ENCODE assay signal across 12 mouse cellular contexts in the genomic region with DNA sequence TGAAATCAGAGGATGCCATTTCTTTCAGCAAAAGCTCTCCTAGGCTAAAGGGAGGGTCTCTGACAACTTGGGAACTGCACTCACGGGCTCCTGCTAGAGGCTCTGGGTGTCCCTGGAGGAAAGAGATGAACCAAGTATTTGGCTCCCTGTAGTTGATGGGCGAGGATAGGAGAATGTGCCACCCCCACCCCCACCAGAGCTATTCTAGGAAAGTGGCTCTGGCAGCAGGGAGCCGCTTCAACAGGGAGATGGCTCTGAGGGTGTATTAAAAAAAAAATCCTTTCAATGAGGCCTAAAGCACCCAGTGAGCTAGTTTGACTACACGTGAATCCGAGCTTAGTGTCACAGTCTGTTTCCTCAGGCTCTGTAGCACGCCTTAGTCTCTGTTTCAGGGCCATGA. TPM values are rescaled to one million over a fixed set of nuclear protein-coding genes. Genes with fewer than 3 reads are reported as not detected.
DNase-seq lines count a peak whose midpoint lies in the region.
"Had no signal": no experiment of that assay in that cellular context is flagged by ENCODE, and none has a peak within 500 bp of the region (broad histone marks: within the 10 kb centered on the region; RNA-seq: fewer than 3 reads in every experiment).

No protein-coding gene starts in this region.

- DNase-seq in layer of hippocampus, adult 11-12 months (ENCODE audit: low spot score) = peak; percentile 18
- DNase-seq in layer of hippocampus, adult 9-10 months (ENCODE audit: low spot score) = no peak
- DNase-seq in brain, adult 2 months (ENCODE audit: low read depth, low spot score) = peak; percentile 89
- DNase-seq in layer of hippocampus, adult 9-11 months = peak; percentile 63
- peak; percentile 49 to 50 for DNase-seq in right cerebral cortex, adult 2 months (ENCODE audit: low spot score in 2 of 2)
- no peak for DNase-seq in gastrocnemius, postnatal 14 days
- no peak for DNase-seq in gastrocnemius, postnatal 4 days (ENCODE audit: low spot score in 2 of 2)
- DNase-seq in thymus, postnatal 0 days (ENCODE audit: low spot score) = no peak
- DNase-seq: adrenal gland, postnatal 25 days; cerebellum, postnatal 36 days; kidney, adult 11 months; kidney, postnatal 36 days had no signal

- intact Hi-C loops in gastrocnemius, postnatal 14 days (cut with DNase I; ENCODE audit: low total_unique reads) = no loop called here

RNA-seq across cellular contexts. Expression of a gene that starts 29.1 kb away (rescaled TPM):
- 10 to 100 TPM; 46.4 to 48.9 TPM for total RNA-seq in gastrocnemius, postnatal 14 days (2021)
- 10 to 100 TPM; 76.9 to 89.0 TPM for total RNA-seq in gastrocnemius, postnatal 4 days (2021)
- 43.0 and 50.3 TPM in 2 replicates for polyA plus RNA-seq in thymus, postnatal 0 days (2015; fragmentation: Nextera tagmentation; extraction: Ambion mirVana)

Comparison
In these comparisons a context has a peak if more than half of its experiments do, and no peak if none do; other contexts are left out.
1. DNase-seq: peak in layer of hippocampus, adult 11-12 months (single experiment), brain, adult 2 months (single experiment), layer of hippocampus, adult 9-11 months (single experiment) and right cerebral cortex, adult 2 months (2 of 2); none in layer of hippocampus, adult 9-10 months (single experiment), gastrocnemius, postnatal 14 days (single experiment), gastrocnemius, postnatal 4 days (0 of 2) and thymus, postnatal 0 days (single experiment).